Mouse (Mus musculus) gastrocnemius, adult 8-10 months (tissue): Measurements from ENCODE around the gene Efemp2. TPM values are rescaled to one million over a fixed set of nuclear protein-coding genes. Genes with fewer than 3 reads are reported as not detected.

Experiments used
- DNase-seq, 2 experiments: peaks; one replicate each; pipeline ENCODE4 v3.0.0; 2022; ENCODE audit warnings: low spot score in 2 of 2
- total RNA-seq, 4 experiments: library from RNA; stranded (reverse); gene quantifications; 2 replicates each; pipeline ENCODE4 v1.2.4; 2022

Gene Efemp2
- total RNA-seq, 4 experiments from 2014 or later, result 3.2 to 6.1 (median 3.8) TPM

GRCm38 (mm10) chr19:5451766-5452165 lies 22.0 kb upstream of the Efemp2 start:
- no peak for DNase-seq

- DNase-seq, result no peak
Measured at GRCm38 (mm10) chr19:5455037-5455436, 18.7 kb upstream of the Efemp2 start.

GRCm38 (mm10) chr19:5455568-5455967 lies 18.2 kb upstream of the Efemp2 start:
- DNase-seq, result no peak

GRCm38 (mm10) chr19:5456241-5456921 lies 17.4 kb upstream of the Efemp2 start:
- DNase-seq, result no peak

GRCm38 (mm10) chr19:5456922-5457745 lies 16.6 kb upstream of the Efemp2 start:
- DNase-seq, result peak; percentile 95 to 96

- no peak for DNase-seq
Measured at GRCm38 (mm10) chr19:5457746-5458442, 15.9 kb upstream of the Efemp2 start, which contains the start of gene Ccdc85b. Gene Ccdc85b (minus strand): TSS chr19:5457894.

GRCm38 (mm10) chr19:5459019-5459418 lies 14.7 kb upstream of the Efemp2 start:
- no peak for DNase-seq

GRCm38 (mm10) chr19:5459896-5460295 lies 13.9 kb upstream of the Efemp2 start:
- no peak for DNase-seq

GRCm38 (mm10) chr19:5460465-5460911 lies 13.3 kb upstream of the Efemp2 start, which contains the start of gene Fibp:
Gene Fibp (plus strand): TSS chr19:5460615.
- DNase-seq, result peak; percentile 77 to 82

GRCm38 (mm10) chr19:5461411-5461810 lies 12.3 kb upstream of the Efemp2 start:
- no peak for DNase-seq

GRCm38 (mm10) chr19:5463212-5463611 lies 10.5 kb upstream of the Efemp2 start:
- no peak for DNase-seq

GRCm38 (mm10) chr19:5463791-5464562 lies 9.8 kb upstream of the Efemp2 start:
- DNase-seq, result no peak

- DNase-seq, result no peak
Measured at GRCm38 (mm10) chr19:5465037-5465436, 8.7 kb upstream of the Efemp2 start.

- DNase-seq, result no peak
Measured at GRCm38 (mm10) chr19:5466916-5467500, 6.7 kb upstream of the Efemp2 start.

- DNase-seq, result no peak
Measured at GRCm38 (mm10) chr19:5468374-5468773, 5.4 kb upstream of the Efemp2 start, which contains the start of gene Ctsw. Gene Ctsw (minus strand): TSS chr19:5468507.

- DNase-seq, result no peak
Measured at GRCm38 (mm10) chr19:5471846-5472245, 1.9 kb upstream of the Efemp2 start.

- no peak for DNase-seq
Measured at GRCm38 (mm10) chr19:5472857-5473256, 897 bp upstream of the Efemp2 start.

GRCm38 (mm10) chr19:5474281-5475068 lies 721 bp downstream of the Efemp2 start:
- no peak for DNase-seq

- no peak for DNase-seq
Measured at GRCm38 (mm10) chr19:5475069-5475714, 1.4 kb downstream of the Efemp2 start.
